Mouse (Mus musculus) cerebellum, adult 2 months (tissue): ENCODE measurements around the gene Fam222b.

Experiments used
- CTCF ChIP-seq: fragments of 200-500 bp; IDR thresholded peaks from 2 replicates; pipeline ENCODE4 v1.5.1; 2011; ENCODE audit warnings: low read depth, mild to moderate bottlenecking, control low read depth, low read length, moderate library complexity, borderline replicate concordance; ENCODE audit not compliant: insufficient read depth
- POLR2A ChIP-seq: fragments of 200-500 bp; IDR thresholded peaks from 2 replicates; pipeline ENCODE4 v1.6.1; 2011; ENCODE audit warnings: low read length, control low read depth, borderline replicate concordance; ENCODE audit not compliant: insufficient read depth

DNA sequence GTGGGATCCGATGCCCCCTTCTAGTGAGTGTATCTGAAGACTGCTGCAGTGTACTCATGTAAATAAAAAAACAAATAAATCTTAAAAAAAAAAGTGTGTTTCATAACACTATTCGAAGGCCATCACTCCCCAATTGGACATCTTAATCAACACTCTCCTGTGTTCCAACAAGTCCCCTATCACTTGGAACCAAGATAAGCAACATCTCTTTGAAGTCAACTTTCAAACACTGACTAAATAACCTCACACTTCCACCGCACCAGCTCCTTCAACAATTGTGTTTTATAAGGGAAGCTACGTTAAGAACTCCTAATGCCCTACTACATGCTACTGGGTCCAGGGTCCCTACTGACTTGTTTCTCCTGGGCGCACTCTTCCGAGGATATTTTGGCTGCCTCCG, 88.0 kb downstream of the Fam222b start:
- TF ChIP-seq CTCF (no peak), POLR2A (no peak)
